Mouse (Mus musculus) kidney, adult 2 months (tissue): Measurements from ENCODE around the gene Pcsk6.

Experiments used
- CTCF ChIP-seq: fragments of 200-500 bp; conservative IDR thresholded peaks from 2 replicates; pipeline ENCODE4 v1.5.1; 2011; ENCODE audit warnings: low read depth, mild to moderate bottlenecking, control low read depth, low read length, moderate library complexity, mixed read lengths; ENCODE audit not compliant: insufficient read depth, insufficient read length
- POLR2A ChIP-seq: fragments of 200-500 bp; IDR thresholded peaks from one replicate; pipeline ENCODE4 v1.6.1; 2011; ENCODE audit warnings: low read depth, low read length, control low read depth

GRCm38 (mm10) chr7:66044617-66045016 is 183.1 kb downstream of the Pcsk6 start:
- TF ChIP-seq CTCF = no peak
- TF ChIP-seq POLR2A = no peak
